Mouse (Mus musculus) stomach, embryonic 16.5 days (tissue): ENCODE data around the gene Wnt7b. TPM values are rescaled to one million over a fixed set of nuclear protein-coding genes. Genes with fewer than 3 reads are reported as not detected.
A peak's percentile ranks its signal among the peaks of the same experiment; 100 is the strongest.

ENCODE experiments used
- ATAC-seq: fragments of 200-750 bp; cut with Nextera tagmentation; 2 replicates; pipeline ENCODE4 v1.8.0; 2017; ENCODE audit warnings: moderate number of reproducible peaks, moderate TSS enrichment; ENCODE audit not compliant: insufficient read depth, low FRiP score
- H3K27ac ChIP-seq: fragments of 300-500 bp; sonication (generic); 2 replicates; pipeline ENCODE4 v1.5.1; 2014; ENCODE audit warnings: low read length
- H3K27me3 ChIP-seq: fragments of 300-500 bp; sonication (generic); 2 replicates; pipeline ENCODE4 v1.6.1; 2014; ENCODE audit warnings: low read length, control low read depth, mixed read lengths; ENCODE audit not compliant: control insufficient read depth, insufficient read depth
- H3K36me3 ChIP-seq: fragments of 300-500 bp; sonication (generic); 2 replicates; pipeline ENCODE4 v1.6.1; 2014; ENCODE audit warnings: low read length; ENCODE audit not compliant: control insufficient read depth, insufficient read depth
- H3K4me1 ChIP-seq: fragments of 300-500 bp; sonication (generic); 2 replicates; pipeline ENCODE4 v1.6.1; 2014; ENCODE audit warnings: low read length, control low read depth, mixed read lengths; ENCODE audit not compliant: control insufficient read depth, insufficient read depth
- H3K4me2 ChIP-seq: fragments of 300-500 bp; sonication (generic); 2 replicates; pipeline ENCODE4 v1.6.1; 2014; ENCODE audit warnings: low read depth, low read length, mixed read lengths
- H3K4me3 ChIP-seq: fragments of 300-500 bp; sonication (generic); replicated peaks from 2 replicates; pipeline ENCODE4 v1.5.1; 2014; ENCODE audit warnings: mild to moderate bottlenecking, low read length
- H3K9ac ChIP-seq: fragments of 300-500 bp; sonication (generic); 2 replicates; pipeline ENCODE4 v1.6.1; 2014; ENCODE audit warnings: low read length
- H3K9me3 ChIP-seq: fragments of 300-500 bp; sonication (generic); replicated peaks from 2 replicates; pipeline ENCODE4 v1.6.1; 2016; ENCODE audit warnings: low read length, control low read depth; ENCODE audit not compliant: control insufficient read depth
- WGBS: fragments of 180-500 bp; shearing (Covaris S2); extraction: QIAGEN DNeasy Blood & Tissue Kit; methylation state at CpG from one replicate; pipeline ENCODE4 v1.1.7; 2014; 5-methylcytosine and 5-hydroxymethylcytosine counted together
- polyA plus RNA-seq: library from polyadenylated mRNA; unstranded; fragments of >200 nt; fragmentation: Nextera tagmentation; extraction: Ambion mirVana; gene quantifications from 2 replicates; pipeline ENCODE4 v1.2.1, GENCODE M21; 2015

The Wnt7b gene
- polyA plus RNA-seq, 1 experiment from 2014 or later: 3.4 TPM

- Histone ChIP-seq H3K4me3 (no peak overlapping the region), H3K4me1 (peaks cover 23% of the 10 kb centered on the region), H3K27ac (no peak overlapping the region), H3K4me2 (no peak overlapping the region), H3K36me3 (no peaks in the 10 kb centered on the region), H3K9me3 (no peaks in the 10 kb centered on the region), H3K9ac (no peak overlapping the region), H3K27me3 (no peaks in the 10 kb centered on the region)
- WGBS: 43% methylated on average over 5 of the region's 5 CpGs
- no peak for ATAC-seq
These were observed 21.1 kb upstream of the Wnt7b start for GRCm38 (mm10) chr15:85603422-85603821.

- ATAC-seq: no peak
- no peak overlapping the region for H3K4me3 ChIP-seq
- H3K9ac ChIP-seq: no peak overlapping the region
- no peaks in the 10 kb centered on the region for H3K36me3 ChIP-seq
- 78% methylated on average over 6 of the region's 6 CpGs for WGBS
- H3K4me1 ChIP-seq: peaks cover 23% of the 10 kb centered on the region
- no peaks in the 10 kb centered on the region for H3K9me3 ChIP-seq
- H3K27ac ChIP-seq: no peak overlapping the region
- no peak overlapping the region for H3K4me2 ChIP-seq
- H3K27me3 ChIP-seq: no peaks in the 10 kb centered on the region
These were observed 20.5 kb upstream of the Wnt7b start for GRCm38 (mm10) chr15:85602733-85603132.

- H3K4me2 ChIP-seq: no peak overlapping the region
- H3K27ac ChIP-seq: no peak overlapping the region
- H3K36me3 ChIP-seq: no peaks in the 10 kb centered on the region
- H3K27me3 ChIP-seq: no peaks in the 10 kb centered on the region
- peaks cover 23% of the 10 kb centered on the region for H3K4me1 ChIP-seq
- ATAC-seq: no peak
- H3K4me3 ChIP-seq: no peak overlapping the region
- no peaks in the 10 kb centered on the region for H3K9me3 ChIP-seq
- 93% methylated on average over 5 of the region's 5 CpGs for WGBS
- no peak overlapping the region for H3K9ac ChIP-seq
These were observed 19.7 kb upstream of the Wnt7b start for GRCm38 (mm10) chr15:85602021-85602420.

- no peak overlapping the region for H3K27ac ChIP-seq
- no peak for ATAC-seq
- peaks cover 20% of the 10 kb centered on the region for H3K4me1 ChIP-seq
These were observed 18.9 kb upstream of the Wnt7b start for GRCm38 (mm10) chr15:85601202-85601601.

GRCm38 (mm10) chr15:85600696-85601094 is 18.4 kb upstream of the Wnt7b start:
- peak overlapping the region; percentile 30 for H3K4me2 ChIP-seq
- no peak overlapping the region for H3K9ac ChIP-seq
- no peaks in the 10 kb centered on the region for H3K36me3 ChIP-seq
- no peaks in the 10 kb centered on the region for H3K9me3 ChIP-seq
- ATAC-seq: no peak
- WGBS: 50% methylated on average over 7 of the region's 7 CpGs
- H3K4me1 ChIP-seq: peaks cover 16% of the 10 kb centered on the region
- peak overlapping the region; percentile 51 for H3K27ac ChIP-seq
- no peaks in the 10 kb centered on the region for H3K27me3 ChIP-seq
- no peak overlapping the region for H3K4me3 ChIP-seq

More at GRCm38 (mm10) chr15:85601202-85601601, 18.9 kb upstream of the Wnt7b start:
- Histone ChIP-seq H3K36me3 (no peaks in the 10 kb centered on the region), H3K9ac (no peak overlapping the region), H3K4me3 (no peak overlapping the region), H3K27me3 (no peaks in the 10 kb centered on the region), H3K4me2 (no peak overlapping the region), H3K9me3 (no peaks in the 10 kb centered on the region)
- 74% methylated on average over 4 of the region's 4 CpGs for WGBS

DNA sequence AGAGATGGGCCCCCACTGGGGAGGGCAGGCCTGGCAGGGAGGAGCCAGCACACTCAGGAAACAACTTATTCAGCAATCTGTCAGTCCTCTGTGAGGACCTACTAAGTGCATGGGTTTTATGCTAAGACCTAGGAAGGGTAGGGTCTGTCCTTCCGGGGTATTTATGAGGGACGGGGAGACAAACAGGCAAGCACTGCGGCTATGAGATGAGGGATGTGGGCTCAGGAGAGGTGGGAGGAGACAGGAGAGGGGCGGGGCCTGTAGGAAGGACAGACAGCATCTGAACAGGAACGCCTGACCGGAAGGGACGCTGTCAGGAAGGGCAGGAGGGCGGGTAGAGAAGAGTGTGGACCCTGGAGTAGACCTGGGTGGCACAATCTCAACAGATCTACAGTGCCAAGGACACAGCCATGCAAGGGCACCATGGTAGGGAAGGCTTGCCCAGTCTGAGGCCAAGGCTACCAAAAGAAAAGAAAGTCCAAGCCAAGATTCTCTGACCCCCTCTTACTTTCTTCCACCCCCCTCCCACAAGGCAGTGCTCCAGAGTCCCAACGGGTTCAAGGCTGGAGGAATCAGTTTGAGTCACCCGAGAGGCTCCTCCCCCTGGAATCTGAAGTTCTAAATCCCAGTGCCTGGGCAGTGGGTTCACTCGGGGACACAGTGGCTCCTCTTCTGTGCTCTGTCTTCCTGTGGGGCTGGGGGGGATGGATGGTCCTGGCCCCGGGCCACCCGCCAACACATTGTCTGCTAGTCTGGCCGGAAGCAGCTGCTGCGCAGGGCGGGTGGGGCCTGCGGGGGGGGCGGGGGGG is 17.8 kb upstream of the Wnt7b start:
- H3K27ac ChIP-seq: peak overlapping the region; percentile 72
- H3K36me3 ChIP-seq: no peaks in the 10 kb centered on the region
- no peaks in the 10 kb centered on the region for H3K9me3 ChIP-seq
- no peaks in the 10 kb centered on the region for H3K27me3 ChIP-seq
- 10% methylated on average over 17 of the region's 18 CpGs for WGBS
- no peak overlapping the region for H3K4me3 ChIP-seq
- ATAC-seq: peak; percentile 86
- H3K9ac ChIP-seq: no peak overlapping the region; the same call in 1 of the 2 replicates
- peak overlapping the region; percentile 30 for H3K4me2 ChIP-seq
- H3K4me1 ChIP-seq: peaks cover 16% of the 10 kb centered on the region

GRCm38 (mm10) chr15:85598984-85599886 is 17.0 kb upstream of the Wnt7b start:
- no peaks in the 10 kb centered on the region for H3K36me3 ChIP-seq
- no peak overlapping the region for H3K4me3 ChIP-seq
- H3K4me2 ChIP-seq: no peak overlapping the region
- peak overlapping the region; percentile 72 for H3K27ac ChIP-seq
- ATAC-seq: peak; percentile 60; the same call in 1 of the 2 replicates
- H3K27me3 ChIP-seq: no peaks in the 10 kb centered on the region
- 44% methylated on average over 17 of the region's 17 CpGs for WGBS
- H3K9me3 ChIP-seq: no peaks in the 10 kb centered on the region
- peaks cover 16% of the 10 kb centered on the region for H3K4me1 ChIP-seq
- no peak overlapping the region for H3K9ac ChIP-seq

DNA sequence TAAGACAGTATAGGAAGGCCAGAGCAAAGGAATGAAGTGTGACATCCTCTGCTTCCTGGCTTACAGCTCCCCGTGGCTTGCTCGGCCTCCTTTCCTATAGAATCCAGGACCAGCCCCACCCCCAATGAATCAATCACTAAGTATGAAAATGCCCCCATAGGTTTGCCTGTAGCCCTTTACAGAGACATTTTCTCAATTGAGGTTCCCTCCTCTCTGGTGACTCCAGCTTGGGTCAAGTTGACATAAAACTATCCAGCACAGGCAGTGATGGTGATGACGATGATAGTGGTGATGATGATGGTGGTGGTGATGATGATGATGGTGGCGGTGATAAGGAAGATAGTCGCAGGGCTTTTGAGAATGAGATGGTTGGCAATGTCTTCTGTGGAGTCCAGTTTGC is 16.2 kb upstream of the Wnt7b start:
- no peak for ATAC-seq
- 55% methylated on average over 5 of the region's 5 CpGs for WGBS
- Histone ChIP-seq H3K4me1 (peaks cover 16% of the 10 kb centered on the region), H3K9me3 (no peaks in the 10 kb centered on the region), H3K4me3 (no peak overlapping the region), H3K4me2 (no peak overlapping the region), H3K27ac (no peak overlapping the region), H3K36me3 (no peaks in the 10 kb centered on the region), H3K27me3 (no peaks in the 10 kb centered on the region), H3K9ac (no peak overlapping the region)

DNA sequence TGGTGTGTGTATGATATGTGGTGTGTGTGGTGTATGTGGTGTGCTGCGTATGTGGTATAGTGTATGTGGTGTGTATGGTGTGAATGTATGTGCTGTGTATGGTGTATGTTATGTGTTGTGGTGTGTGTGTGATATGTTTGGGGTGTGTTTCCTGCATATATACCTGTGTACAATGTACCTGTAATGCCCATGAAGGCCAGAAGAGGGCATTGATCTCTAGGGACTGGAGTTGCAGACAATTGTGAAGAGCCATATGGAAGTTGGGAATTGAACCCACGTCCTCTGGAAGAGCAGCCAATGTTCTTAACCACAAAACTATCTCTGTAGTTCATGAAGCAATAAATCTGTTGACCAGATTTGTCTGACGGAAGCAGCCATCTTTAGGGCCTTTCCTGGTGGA is 15.1 kb upstream of the Wnt7b start:
- no peak for ATAC-seq
- H3K27ac ChIP-seq: no peak overlapping the region
- H3K9ac ChIP-seq: no peak overlapping the region
- no peaks in the 10 kb centered on the region for H3K36me3 ChIP-seq
- WGBS: 67% methylated on average over 3 of the region's 3 CpGs
- H3K4me3 ChIP-seq: no peak overlapping the region
- H3K4me2 ChIP-seq: no peak overlapping the region
- no peaks in the 10 kb centered on the region for H3K27me3 ChIP-seq
- peaks cover 16% of the 10 kb centered on the region for H3K4me1 ChIP-seq
- H3K9me3 ChIP-seq: no peaks in the 10 kb centered on the region
